In the genomic region with DNA sequence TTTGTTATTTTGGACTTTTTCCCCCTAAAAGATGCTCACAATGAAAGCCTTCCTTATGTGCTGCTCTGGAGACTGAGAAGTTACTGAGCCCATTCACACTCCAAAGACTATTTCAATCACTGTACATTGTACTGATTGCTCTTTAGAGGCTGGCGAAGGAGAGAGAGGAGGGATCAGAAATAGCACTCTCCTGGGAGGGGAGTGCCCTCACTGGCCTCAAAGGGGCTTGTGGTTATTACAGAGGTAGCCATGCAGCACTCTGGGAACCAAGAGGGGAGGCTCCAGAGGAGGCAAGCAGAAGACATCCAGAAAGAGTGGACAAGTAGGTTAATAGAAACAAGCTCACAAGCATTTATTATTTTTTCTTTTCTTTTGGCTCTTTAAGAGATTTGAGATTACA, we compare ENCODE assay signal across 15 mouse cellular contexts.
"Had no signal": no experiment of that assay in that cellular context is flagged by ENCODE, and none has a peak within 500 bp of the region (broad histone marks: within the 10 kb centered on the region; RNA-seq: fewer than 3 reads in every experiment).

No protein-coding gene starts in this region.

- ATAC-seq: liver, embryonic 12.5 days; midbrain, embryonic 15.5 days had no signal

- H3K4me1 ChIP-seq: limb, embryonic 10.5 days; liver, embryonic 12.5 days; liver, embryonic 15.5 days; midbrain, embryonic 12.5 days; midbrain, embryonic 15.5 days; neural tube, embryonic 12.5 days; neural tube, embryonic 15.5 days had no signal

- H3K9ac ChIP-seq: kidney, embryonic 15.5 days; limb, embryonic 13.5 days; liver, embryonic 12.5 days; liver, embryonic 15.5 days; lung, embryonic 15.5 days; midbrain, embryonic 12.5 days; midbrain, embryonic 15.5 days; neural tube, embryonic 12.5 days; neural tube, embryonic 15.5 days had no signal

- H3K4me3 ChIP-seq: kidney, embryonic 15.5 days; limb, embryonic 10.5 days; limb, embryonic 13.5 days; liver, embryonic 12.5 days; liver, embryonic 15.5 days; lung, embryonic 15.5 days; midbrain, embryonic 12.5 days; midbrain, embryonic 15.5 days; neural tube, embryonic 12.5 days; neural tube, embryonic 15.5 days had no signal

- H3K27me3 ChIP-seq: kidney, embryonic 15.5 days; limb, embryonic 13.5 days; liver, embryonic 12.5 days; liver, embryonic 15.5 days; midbrain, embryonic 12.5 days; midbrain, embryonic 15.5 days; neural tube, embryonic 12.5 days; neural tube, embryonic 15.5 days had no signal

- H3K9me3 ChIP-seq: kidney, embryonic 15.5 days; limb, embryonic 10.5 days; liver, embryonic 12.5 days; liver, embryonic 15.5 days; lung, embryonic 15.5 days; midbrain, embryonic 12.5 days; midbrain, embryonic 15.5 days; neural tube, embryonic 12.5 days; neural tube, embryonic 15.5 days had no signal

- H3K4me2 ChIP-seq: kidney, embryonic 15.5 days; limb, embryonic 13.5 days; liver, embryonic 12.5 days; liver, embryonic 15.5 days; lung, embryonic 15.5 days; midbrain, embryonic 12.5 days; midbrain, embryonic 15.5 days; neural tube, embryonic 12.5 days; neural tube, embryonic 15.5 days had no signal

- H3K36me3 ChIP-seq: kidney, embryonic 15.5 days; limb, embryonic 10.5 days; limb, embryonic 13.5 days; liver, embryonic 12.5 days; liver, embryonic 15.5 days; lung, embryonic 15.5 days; neural tube, embryonic 12.5 days had no signal

- DNase-seq: liver; thymus, adult 2 months; thymus, postnatal 25 days had no signal

- H3K27ac ChIP-seq: kidney, embryonic 15.5 days; limb, embryonic 10.5 days; limb, embryonic 13.5 days; liver, embryonic 12.5 days; liver, embryonic 15.5 days; lung, embryonic 15.5 days; macrophage; midbrain, embryonic 12.5 days; midbrain, embryonic 15.5 days; neural tube, embryonic 12.5 days; neural tube, embryonic 15.5 days; stomach, postnatal 0 days had no signal
